Mouse (Mus musculus) B cell, adult 2 months (primary cell): ENCODE data around the gene Csgalnact2.
A peak's percentile ranks its signal among the peaks of the same experiment; 100 is the strongest.

Source experiments
- DNase-seq, 2 experiments: peaks; one replicate each; pipeline ENCODE4 v3.0.0; 2022

Gene Csgalnact2

DNA sequence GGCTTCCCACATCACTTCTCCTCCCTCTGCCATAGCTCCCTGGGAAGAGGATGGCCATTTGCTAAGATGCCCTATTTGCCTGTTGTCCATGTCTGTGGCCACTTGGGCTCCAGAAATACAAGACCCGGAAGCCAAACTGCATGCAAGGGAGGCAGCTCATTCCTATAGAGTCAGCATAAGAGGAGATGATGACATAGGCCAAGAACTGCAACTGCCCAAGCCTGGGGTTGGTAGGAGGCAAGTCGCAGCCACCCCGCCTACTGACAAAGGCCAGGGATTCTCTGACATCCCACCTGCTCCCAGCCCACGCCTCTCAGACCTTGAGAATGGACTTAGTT lies 68.0 kb downstream of the Csgalnact2 start:
- DNase-seq, result no peak

DNA sequence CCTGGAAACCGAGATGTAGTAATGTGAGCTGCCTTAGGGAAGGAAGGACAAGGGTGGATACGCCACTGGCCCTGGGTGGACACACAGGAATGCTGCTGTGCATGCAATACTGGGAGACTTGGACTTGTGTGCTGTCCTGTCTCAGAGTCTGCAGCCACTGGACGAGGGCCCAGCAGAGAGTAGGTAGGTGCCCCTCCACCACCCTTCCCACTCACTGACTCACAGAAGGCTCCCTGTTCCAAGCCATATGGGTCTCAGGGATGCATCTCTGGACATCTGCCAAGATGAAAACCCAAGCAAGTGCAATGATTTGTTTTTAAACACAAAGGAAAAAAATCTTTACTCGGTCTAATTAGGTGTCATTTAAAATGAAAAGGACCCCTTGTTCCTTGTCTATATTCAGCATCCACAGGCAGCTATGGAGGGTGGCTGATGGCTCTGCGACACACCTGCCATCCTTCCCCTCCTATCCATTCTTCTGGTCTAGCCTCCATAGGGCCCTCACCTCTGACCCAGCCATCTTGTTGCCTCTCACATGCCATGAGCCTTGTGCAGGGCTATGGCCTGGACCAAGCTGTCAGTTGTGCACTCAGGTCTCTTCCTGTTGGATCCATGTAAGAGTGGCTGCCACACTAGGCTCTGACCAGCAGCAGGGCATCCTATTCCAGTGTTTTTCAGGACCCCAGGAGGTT lies 68.5 kb downstream of the Csgalnact2 start:
- DNase-seq, result no peak

- peak; percentile 7 to 12 for DNase-seq
Observed at GRCm38 (mm10) chr6:118067720-118068119, 71.2 kb downstream of the Csgalnact2 start.

DNA sequence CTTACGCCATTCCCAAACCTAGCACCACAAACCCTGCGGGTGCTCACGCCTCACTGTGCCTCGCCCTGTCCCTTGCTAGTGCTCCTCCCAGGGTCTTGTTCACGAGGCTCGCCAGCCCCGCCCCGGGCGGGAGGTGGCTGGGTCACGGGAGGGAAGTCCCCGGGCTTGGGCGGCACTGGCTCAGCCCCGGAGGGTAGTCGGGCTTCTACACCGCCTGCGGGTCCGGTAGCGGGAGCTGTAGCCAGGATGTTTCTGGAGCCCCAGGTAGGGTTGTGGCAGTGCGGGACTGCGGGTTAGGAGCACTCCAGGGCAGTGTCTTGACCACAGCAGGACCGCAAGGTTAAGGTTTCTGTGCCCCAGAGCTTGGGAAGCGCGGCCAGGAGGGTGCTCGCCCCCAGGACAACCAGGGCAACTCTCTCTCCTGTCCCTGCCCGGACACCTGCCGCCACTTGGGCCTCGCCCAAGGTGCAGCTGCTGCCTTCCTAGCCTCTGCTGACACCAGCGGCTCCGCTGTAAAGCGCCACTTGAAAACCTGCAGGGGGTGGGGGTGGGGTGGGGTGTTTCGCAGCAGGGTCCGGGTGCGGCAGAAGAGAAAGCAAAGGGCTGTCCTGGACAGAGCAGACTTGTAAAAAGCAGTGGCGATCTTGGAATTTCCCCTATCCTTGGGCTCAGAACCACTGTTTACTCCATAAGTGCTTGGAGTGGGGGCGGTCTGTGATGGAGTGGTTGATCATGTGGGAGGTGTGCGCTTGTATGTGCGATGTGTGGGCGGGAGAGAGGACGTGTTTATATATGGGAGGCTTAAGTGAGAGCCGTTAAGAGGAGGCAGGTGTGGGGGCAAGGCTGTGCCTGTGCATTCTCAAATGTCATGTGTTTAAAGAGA lies 72.5 kb downstream of the Csgalnact2 start:
- peak; percentile 36 to 43 for DNase-seq

- no peak for DNase-seq
Observed at GRCm38 (mm10) chr6:118065837-118066198, 73.1 kb downstream of the Csgalnact2 start.

GRCm38 (mm10) chr6:118064968-118065530 lies 73.9 kb downstream of the Csgalnact2 start:
- DNase-seq, result peak; percentile 31 to 36

DNA sequence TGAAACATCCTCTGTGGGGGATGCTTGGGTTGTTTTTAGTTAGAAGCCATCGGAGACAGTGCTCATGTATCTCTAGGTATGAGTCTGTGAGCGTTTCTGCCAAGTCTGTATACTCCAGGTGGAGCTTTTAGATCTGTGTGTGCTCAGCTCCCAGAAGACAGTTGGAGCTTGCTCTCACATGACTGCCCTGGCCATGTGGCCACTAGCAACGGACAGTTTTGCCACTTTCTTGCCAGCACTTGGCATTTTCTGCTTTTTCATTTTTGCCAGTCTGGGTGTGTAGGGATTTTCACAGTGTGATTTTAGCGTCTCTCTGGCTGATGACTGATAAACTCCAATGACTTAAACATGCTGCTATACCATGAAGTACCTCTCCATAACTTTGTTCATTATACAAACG lies 75.7 kb downstream of the Csgalnact2 start:
- no peak for DNase-seq

GRCm38 (mm10) chr6:118061266-118061665 lies 77.7 kb downstream of the Csgalnact2 start:
- no peak for DNase-seq
